Mouse (Mus musculus) liver, postnatal 0 days (tissue): ENCODE measurements around the gene Cmc2.

ENCODE experiments used
- CTCF ChIP-seq: sonication (generic); IDR thresholded peaks from 2 replicates; pipeline ENCODE4 v1.5.1; 2016; ENCODE audit warnings: antibody characterized with exemption, low read depth
- EP300 ChIP-seq: IDR thresholded peaks from 2 replicates; pipeline ENCODE4 v1.6.1; 2016; ENCODE audit warnings: antibody characterized with exemption, low read depth, mild to moderate bottlenecking

GRCm38 (mm10) chr8:116872761-116873342, 48.4 kb downstream of the Cmc2 start:
- TF ChIP-seq CTCF (peak; percentile 53), EP300 (no peak)
